Mouse (Mus musculus): ENCODE data around the gene Nrp2. TPM values are rescaled to one million over a fixed set of nuclear protein-coding genes. Genes with fewer than 3 reads are reported as not detected.

Gene Nrp2
- polyA plus RNA-seq, 1 experiment, result 97.2 TPM

- TF ChIP-seq CTCF (IDR thresholded peaks at IDR 0.05; ENCODE audit: low read depth, low read length) (no peak), POLR2A (IDR thresholded peaks at IDR 0.05; ENCODE audit: borderline replicate concordance, low read depth, low read length) (no peak)
Measured at GRCm38 (mm10) chr1:62806014-62806413, 102.9 kb downstream of the Nrp2 start.

GRCm38 (mm10) chr1:62808395-62808794 is 105.3 kb downstream of the Nrp2 start:
- Histone ChIP-seq H3K27ac (ENCODE audit: insufficient read depth, low read depth, low read length) (no peak overlapping the region), H3K4me1 (ENCODE audit: control insufficient read depth, insufficient read depth, low read length) (no peaks in the 10 kb centered on the region), H3K4me3 (ENCODE audit: insufficient read depth, low read length) (no peak overlapping the region)
- TF ChIP-seq CTCF (IDR thresholded peaks at IDR 0.05; ENCODE audit: low read depth, low read length) (no peak), POLR2A (IDR thresholded peaks at IDR 0.05; ENCODE audit: borderline replicate concordance, low read depth, low read length) (no peak)

More at GRCm38 (mm10) chr1:62806014-62806413, 102.9 kb downstream of the Nrp2 start:
- no peak overlapping the region for H3K4me3 ChIP-seq (ENCODE audit: insufficient read depth, low read length)
- no peak overlapping the region for H3K27ac ChIP-seq (ENCODE audit: insufficient read depth, low read depth, low read length)
- H3K4me1 ChIP-seq (ENCODE audit: control insufficient read depth, insufficient read depth, low read length), result no peaks in the 10 kb centered on the region

GRCm38 (mm10) chr1:62809601-62810228 is 106.6 kb downstream of the Nrp2 start:
- no peak for TF ChIP-seq POLR2A (IDR thresholded peaks at IDR 0.05; ENCODE audit: borderline replicate concordance, low read depth, low read length)
- no peak for TF ChIP-seq CTCF (IDR thresholded peaks at IDR 0.05; ENCODE audit: low read depth, low read length)

GRCm38 (mm10) chr1:62811141-62811540 is 108.1 kb downstream of the Nrp2 start:
- no peaks in the 10 kb centered on the region for H3K4me1 ChIP-seq (ENCODE audit: control insufficient read depth, insufficient read depth, low read length)
- no peak overlapping the region for H3K4me3 ChIP-seq (ENCODE audit: insufficient read depth, low read length)
- H3K27ac ChIP-seq (ENCODE audit: insufficient read depth, low read depth, low read length), result no peak overlapping the region
- no peak for TF ChIP-seq CTCF (IDR thresholded peaks at IDR 0.05; ENCODE audit: low read depth, low read length)
- no peak for TF ChIP-seq POLR2A (IDR thresholded peaks at IDR 0.05; ENCODE audit: borderline replicate concordance, low read depth, low read length)

More at GRCm38 (mm10) chr1:62809601-62810228, 106.6 kb downstream of the Nrp2 start:
- H3K4me1 ChIP-seq (ENCODE audit: control insufficient read depth, insufficient read depth, low read length), result no peaks in the 10 kb centered on the region
- H3K27ac ChIP-seq (ENCODE audit: insufficient read depth, low read depth, low read length), result no peak overlapping the region
- no peak overlapping the region for H3K4me3 ChIP-seq (ENCODE audit: insufficient read depth, low read length)

- Histone ChIP-seq H3K27ac (ENCODE audit: insufficient read depth, low read depth, low read length) (no peak overlapping the region), H3K4me1 (ENCODE audit: control insufficient read depth, insufficient read depth, low read length) (no peaks in the 10 kb centered on the region), H3K4me3 (ENCODE audit: insufficient read depth, low read length) (no peak overlapping the region)
- TF ChIP-seq POLR2A (IDR thresholded peaks at IDR 0.05; ENCODE audit: borderline replicate concordance, low read depth, low read length) (no peak), CTCF (IDR thresholded peaks at IDR 0.05; ENCODE audit: low read depth, low read length) (no peak)
Measured at GRCm38 (mm10) chr1:62812701-62813684, 109.9 kb downstream of the Nrp2 start.

GRCm38 (mm10) chr1:62813938-62814337 is 110.9 kb downstream of the Nrp2 start:
- TF ChIP-seq CTCF (IDR thresholded peaks at IDR 0.05; ENCODE audit: low read depth, low read length), result no peak
- TF ChIP-seq POLR2A (IDR thresholded peaks at IDR 0.05; ENCODE audit: borderline replicate concordance, low read depth, low read length), result no peak
- no peak overlapping the region for H3K4me3 ChIP-seq (ENCODE audit: insufficient read depth, low read length)
- H3K4me1 ChIP-seq (ENCODE audit: control insufficient read depth, insufficient read depth, low read length), result no peaks in the 10 kb centered on the region
- H3K27ac ChIP-seq (ENCODE audit: insufficient read depth, low read depth, low read length), result no peak overlapping the region

- H3K4me3 ChIP-seq (ENCODE audit: insufficient read depth, low read length), result no peak overlapping the region
- H3K4me1 ChIP-seq (ENCODE audit: control insufficient read depth, insufficient read depth, low read length), result no peaks in the 10 kb centered on the region
- TF ChIP-seq POLR2A (IDR thresholded peaks at IDR 0.05; ENCODE audit: borderline replicate concordance, low read depth, low read length) (no peak), CTCF (IDR thresholded peaks at IDR 0.05; ENCODE audit: low read depth, low read length) (no peak)
- H3K27ac ChIP-seq (ENCODE audit: insufficient read depth, low read depth, low read length), result no peak overlapping the region
Measured at GRCm38 (mm10) chr1:62817566-62817965, 114.5 kb downstream of the Nrp2 start.

GRCm38 (mm10) chr1:62820170-62820569 is 117.1 kb downstream of the Nrp2 start:
- H3K4me3 ChIP-seq (ENCODE audit: insufficient read depth, low read length), result no peak overlapping the region
- H3K27ac ChIP-seq (ENCODE audit: insufficient read depth, low read depth, low read length), result no peak overlapping the region
- no peaks in the 10 kb centered on the region for H3K4me1 ChIP-seq (ENCODE audit: control insufficient read depth, insufficient read depth, low read length)
- TF ChIP-seq POLR2A (IDR thresholded peaks at IDR 0.05; ENCODE audit: borderline replicate concordance, low read depth, low read length) (no peak), CTCF (IDR thresholded peaks at IDR 0.05; ENCODE audit: low read depth, low read length) (no peak)

GRCm38 (mm10) chr1:62821509-62822398 is 118.7 kb downstream of the Nrp2 start:
- Histone ChIP-seq H3K4me1 (ENCODE audit: control insufficient read depth, insufficient read depth, low read length) (no peaks in the 10 kb centered on the region), H3K4me3 (ENCODE audit: insufficient read depth, low read length) (no peak overlapping the region), H3K27ac (ENCODE audit: insufficient read depth, low read depth, low read length) (no peak overlapping the region)
- TF ChIP-seq CTCF (IDR thresholded peaks at IDR 0.05; ENCODE audit: low read depth, low read length) (no peak), POLR2A (IDR thresholded peaks at IDR 0.05; ENCODE audit: borderline replicate concordance, low read depth, low read length) (no peak)

Data from bone marrow macrophage, adult 2 months (primary cell).